8 mouse cellular contexts compared by ENCODE assay signal in genomic region chr2:165367047-165367520, GRCm38 (mm10). TPM values are rescaled to one million over a fixed set of nuclear protein-coding genes. Genes with fewer than 3 reads are reported as not detected.
DNase-seq lines count a peak whose midpoint lies in the region; ATAC-seq and TF ChIP-seq lines count a peak whose summit lies in the region.

No protein-coding gene starts in this region.

- TF ChIP-seq EP300 in stomach, postnatal 0 days (optimal IDR thresholded peaks at IDR 0.05), result no peak

- H3K27ac ChIP-seq in heart, embryonic 12.5 days (ENCODE audit: poor library complexity, severe bottlenecking), result no peak overlapping the region
- no peak overlapping the region for H3K27ac ChIP-seq in stomach, postnatal 0 days (replicated peaks)

- H3K9me3 ChIP-seq in heart, embryonic 12.5 days (replicated peaks), result no peaks in the 10 kb centered on the region
- H3K9me3 ChIP-seq in stomach, postnatal 0 days (ENCODE audit: control insufficient read depth, low read length), result no peaks in the 10 kb centered on the region

- peak overlapping the region; percentile 27 for H3K4me2 ChIP-seq in heart, embryonic 12.5 days
- H3K4me2 ChIP-seq in stomach, postnatal 0 days (replicated peaks; ENCODE audit: low read depth), result 0 out of 2 replicates have a peak overlapping the region, but pooled peaks have one; percentile 19

- H3K36me3 ChIP-seq in heart, embryonic 12.5 days, result no peaks in the 10 kb centered on the region
- H3K36me3 ChIP-seq in stomach, postnatal 0 days (ENCODE audit: control insufficient read depth, insufficient read depth, low read length), result no peaks in the 10 kb centered on the region

- peak; percentile 58 for DNase-seq in 3134 (ENCODE audit: extremely low read depth, insufficient read length, low spot score)
- DNase-seq in MN1 (ENCODE audit: low spot score), result peak; percentile 75
- peak; percentile 79 for DNase-seq in kidney, postnatal 10 days
- peak; percentile 78 to 84 for DNase-seq in lung, postnatal 4 days
- DNase-seq in stomach, postnatal 0 days (ENCODE audit: low spot score), result peak; percentile 87
- DNase-seq in layer of hippocampus, postnatal 25 days (ENCODE audit: extremely low spot score in 1 of 2, low spot score in 1 of 2), result no peak
- no peak for DNase-seq in layer of hippocampus, postnatal 14 days (ENCODE audit: low spot score in 2 of 2)

- 4% methylated on average over 5 of the region's 8 CpGs for WGBS in heart, embryonic 12.5 days
- 0% methylated on average over 3 of the region's 8 CpGs for WGBS in stomach, postnatal 0 days

- peaks cover 24% of the 10 kb centered on the region for H3K4me1 ChIP-seq in heart, embryonic 12.5 days (replicated peaks)
- no peaks in the 10 kb centered on the region for H3K4me1 ChIP-seq in stomach, postnatal 0 days (replicated peaks; ENCODE audit: control insufficient read depth, insufficient read depth)

- TF ChIP-seq CTCF in stomach, postnatal 0 days (IDR thresholded peaks at IDR 0.05; ENCODE audit: low read depth), result no peak

- H3K4me3 ChIP-seq in heart, embryonic 12.5 days, result no peak overlapping the region
- no peak overlapping the region for H3K4me3 ChIP-seq in stomach, postnatal 0 days (ENCODE audit: low read depth, low read length)

- no peak overlapping the region for H3K9ac ChIP-seq in heart, embryonic 12.5 days
- H3K9ac ChIP-seq in stomach, postnatal 0 days (ENCODE audit: low read length), result no peak overlapping the region

- peaks cover 53% of the 10 kb centered on the region for H3K27me3 ChIP-seq in heart, embryonic 12.5 days (replicated peaks)
- no peaks in the 10 kb centered on the region for H3K27me3 ChIP-seq in stomach, postnatal 0 days (ENCODE audit: control insufficient read depth, insufficient read depth, low read length)

- ATAC-seq in heart, embryonic 12.5 days (ENCODE audit: insufficient number of reproducible peaks, low FRiP score), result peak; percentile 59; the same call in 1 of the 2 replicates
- ATAC-seq in stomach, postnatal 0 days (ENCODE audit: low FRiP score, low TSS enrichment), result peak; percentile 84

RNA-seq across cellular contexts. Expression of gene Zfp663, which starts 1.4 kb away (rescaled TPM):
- polyA plus RNA-seq in heart, embryonic 12.5 days (2016; fragmentation: Nextera tagmentation; extraction: Ambion mirVana), result 0.08 TPM in 1 of 2 replicates, not detected in the other
- polyA plus RNA-seq in stomach, postnatal 0 days (2015; fragmentation: Nextera tagmentation; extraction: Ambion mirVana), result 0.05 and 0.23 TPM in 2 replicates
- total RNA-seq in layer of hippocampus, postnatal 25 days (2021), result under 1 TPM; 0.39 to 0.40 TPM
- total RNA-seq in layer of hippocampus, postnatal 14 days (2021), result 1 to 10 TPM; 1.2 to 1.3 TPM

RNA-seq across cellular contexts. Expression of gene Zfp334, which starts 21.0 kb away (rescaled TPM):
- 9.7 and 10.1 TPM in 2 replicates for polyA plus RNA-seq in heart, embryonic 12.5 days (2016; fragmentation: Nextera tagmentation; extraction: Ambion mirVana)
- 1.2 and 1.3 TPM in 2 replicates for polyA plus RNA-seq in stomach, postnatal 0 days (2015; fragmentation: Nextera tagmentation; extraction: Ambion mirVana)
- total RNA-seq in layer of hippocampus, postnatal 25 days (2021), result 10 to 100 TPM; 13.8 to 14.6 TPM
- total RNA-seq in layer of hippocampus, postnatal 14 days (2021), result 10 to 100 TPM; 12.6 to 13.4 TPM

RNA-seq across cellular contexts. Expression of gene Ocstamp, which starts 33.1 kb away (rescaled TPM):
- polyA plus RNA-seq in heart, embryonic 12.5 days (2016; fragmentation: Nextera tagmentation; extraction: Ambion mirVana), result 0.11 TPM in 1 of 2 replicates, not detected in the other
- 0.21 and 0.23 TPM in 2 replicates for polyA plus RNA-seq in stomach, postnatal 0 days (2015; fragmentation: Nextera tagmentation; extraction: Ambion mirVana)
- not detected for total RNA-seq in layer of hippocampus, postnatal 25 days (2021)
- total RNA-seq in layer of hippocampus, postnatal 14 days (2021), result not detected

RNA-seq across cellular contexts. Expression of gene Elmo2, which starts 40.8 kb away (rescaled TPM):
- 47.1 TPM in 2 replicates for polyA plus RNA-seq in heart, embryonic 12.5 days (2016; fragmentation: Nextera tagmentation; extraction: Ambion mirVana)
- polyA plus RNA-seq in stomach, postnatal 0 days (2015; fragmentation: Nextera tagmentation; extraction: Ambion mirVana), result 21.2 and 22.6 TPM in 2 replicates
- 100 to 1,000 TPM; 191 to 202 TPM for total RNA-seq in layer of hippocampus, postnatal 25 days (2021)
- 100 to 1,000 TPM; 158 to 172 TPM for total RNA-seq in layer of hippocampus, postnatal 14 days (2021)

Comparison
In these comparisons a context has a peak if more than half of its experiments do, and no peak if none do; other contexts are left out.
1. DNase-seq: peak in 3134 (single experiment), MN1 (single experiment), kidney, postnatal 10 days (single experiment), lung, postnatal 4 days (2 of 2) and stomach, postnatal 0 days (single experiment); none in layer of hippocampus, postnatal 25 days (0 of 2) and layer of hippocampus, postnatal 14 days (0 of 2).